Mouse (Mus musculus) liver, adult 2 months (tissue): Measurements from ENCODE around the gene Sorbs1. TPM values are rescaled to one million over a fixed set of nuclear protein-coding genes. Genes with fewer than 3 reads are reported as not detected.

ENCODE experiments used
- DNase-seq: peaks from one replicate; pipeline ENCODE4 v3.0.0-alpha.2; 2011; ENCODE audit warnings: low read depth, low spot score; ENCODE audit errors: extremely low read depth
- H3K27ac ChIP-seq: fragments of 200-500 bp; replicated peaks from 2 replicates; pipeline ENCODE4 v1.5.1; 2012; ENCODE audit warnings: low read depth, mild to moderate bottlenecking, control low read depth, inconsistent platforms, low read length; ENCODE audit not compliant: insufficient read depth
- H3K27me3 ChIP-seq: fragments of 200-500 bp; 2 replicates; pipeline ENCODE4 v1.6.1; 2012; ENCODE audit warnings: mild to moderate bottlenecking, moderate library complexity, low read length, inconsistent platforms; ENCODE audit not compliant: control insufficient read depth, insufficient read depth
- H3K36me3 ChIP-seq: fragments of 200-500 bp; 2 replicates; pipeline ENCODE4 v1.6.1; 2012; ENCODE audit warnings: low read length, inconsistent platforms; ENCODE audit not compliant: control insufficient read depth, insufficient read depth
- H3K4me1 ChIP-seq: fragments of 200-500 bp; 2 replicates; pipeline ENCODE4 v1.6.1; 2011; ENCODE audit warnings: low read length; ENCODE audit not compliant: control insufficient read depth, insufficient read depth
- H3K4me3 ChIP-seq: fragments of 200-500 bp; 2 replicates; pipeline ENCODE4 v1.5.1; 2011; ENCODE audit warnings: low read depth, mild to moderate bottlenecking, control low read depth, low read length, moderate library complexity; ENCODE audit not compliant: insufficient read depth
- H3K79me2 ChIP-seq: fragments of 200-500 bp; 2 replicates; pipeline ENCODE4 v1.6.1; 2012; ENCODE audit warnings: inconsistent platforms, mild to moderate bottlenecking, low read length, moderate library complexity; ENCODE audit not compliant: control insufficient read depth, insufficient read depth
- H3K9ac ChIP-seq: fragments of 200-500 bp; 2 replicates; pipeline ENCODE4 v1.6.1; 2012; ENCODE audit warnings: low read depth, mild to moderate bottlenecking, control low read depth, inconsistent platforms, low read length
- CTCF ChIP-seq: fragments of 200-500 bp; IDR thresholded peaks from 2 replicates; pipeline ENCODE4 v1.5.1; 2011; ENCODE audit warnings: low read depth, low read length, control low read depth
- POLR2A ChIP-seq: fragments of 200-500 bp; IDR thresholded peaks from 2 replicates; pipeline ENCODE4 v1.6.1; 2011; ENCODE audit warnings: low read length, control low read depth; ENCODE audit not compliant: insufficient read depth; ENCODE audit errors: extremely low read depth
- WGBS: fragments of 180-500 bp; shearing (Covaris S2); methylation state at CpG from one replicate; pipeline ENCODE4 v1.1.7; 2018; 5-methylcytosine and 5-hydroxymethylcytosine counted together
- polyA plus RNA-seq: library from polyadenylated mRNA; depleted of rRNA; stranded (reverse); fragments of >200 nt; gene quantifications from 2 replicates; pipeline ENCODE4 v1.2.3, GENCODE M21; 2012
- total RNA-seq: library from RNA; depleted of rRNA; stranded (reverse); fragments of >200 nt; gene quantifications from 2 replicates; pipeline ENCODE4 v1.2.3, GENCODE M21; 2014

Sorbs1 gene
- total and polyA plus RNA-seq, 2 experiments, result 12.0 to 41.0 TPM

DNA sequence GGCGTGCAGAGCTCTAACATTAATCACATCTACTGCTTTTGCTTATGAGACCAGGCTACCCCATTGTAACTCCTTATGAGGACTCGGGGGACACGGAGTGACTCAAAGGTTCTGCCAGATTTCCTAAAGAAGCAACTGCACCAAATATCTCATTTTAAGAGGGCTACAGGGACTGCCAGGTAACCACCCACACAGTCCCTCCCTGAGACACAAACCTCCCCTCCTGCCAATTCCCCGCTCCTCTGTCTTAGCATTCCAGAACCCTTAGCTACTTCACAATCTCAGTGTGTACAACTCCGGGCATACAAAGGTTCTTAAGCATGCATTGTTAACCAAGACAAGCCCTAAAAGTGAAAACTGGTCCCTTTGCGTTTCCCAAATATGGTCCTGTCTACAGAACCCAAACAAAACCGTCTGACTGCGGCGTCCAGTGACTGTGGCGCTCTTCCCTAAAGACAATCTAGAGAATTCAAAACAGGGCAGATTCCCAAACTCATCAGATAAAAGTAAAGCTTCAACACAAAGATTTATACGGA, 104.0 kb downstream of the Sorbs1 start:
- H3K4me3 ChIP-seq, result no peak overlapping the region
- peak overlapping the region; percentile 98 for H3K27ac ChIP-seq
- no peak for DNase-seq
- H3K27me3 ChIP-seq, result no peaks in the 10 kb centered on the region
- WGBS, result 89% methylated on average over 11 of the region's 11 CpGs
- H3K79me2 ChIP-seq, result peaks cover 12% of the 10 kb centered on the region; the same call in 1 of the 2 replicates
- H3K4me1 ChIP-seq, result peaks cover 47% of the 10 kb centered on the region
- TF ChIP-seq CTCF (no peak), POLR2A (no peak)
- H3K36me3 ChIP-seq, result no peaks in the 10 kb centered on the region
- no peak overlapping the region for H3K9ac ChIP-seq

DNA sequence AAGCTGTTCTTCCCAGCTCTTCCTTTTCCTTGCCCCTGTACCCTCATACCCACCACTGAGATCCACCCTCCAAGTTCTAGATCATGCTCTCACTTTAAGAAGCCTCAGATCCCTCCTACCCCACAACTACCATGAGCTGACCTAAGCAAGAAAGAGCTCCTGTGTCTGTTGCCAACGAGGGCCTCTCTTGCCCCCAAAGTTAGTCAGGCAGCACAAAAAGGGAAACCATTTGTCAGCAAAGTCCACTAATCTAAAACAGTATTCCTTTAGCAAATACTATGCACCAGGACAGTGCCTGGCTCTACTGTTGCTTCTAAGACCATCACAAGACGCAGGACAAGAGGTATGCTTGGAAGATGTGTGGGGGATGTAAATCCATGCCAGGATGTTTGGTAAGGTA, 106.4 kb downstream of the Sorbs1 start:
- H3K36me3 ChIP-seq, result peaks cover 1% of the 10 kb centered on the region; the same call in 1 of the 2 replicates
- H3K9ac ChIP-seq, result no peak overlapping the region
- no peak overlapping the region for H3K4me3 ChIP-seq
- H3K27ac ChIP-seq, result peak overlapping the region; percentile 6
- no peak for DNase-seq
- H3K27me3 ChIP-seq, result no peaks in the 10 kb centered on the region
- H3K4me1 ChIP-seq, result peaks cover 38% of the 10 kb centered on the region
- peaks cover 17% of the 10 kb centered on the region; the same call in 1 of the 2 replicates for H3K79me2 ChIP-seq
- WGBS, result 71% methylated on average over 2 of the region's 2 CpGs
- no peak for TF ChIP-seq POLR2A
- TF ChIP-seq CTCF, result no peak

DNA sequence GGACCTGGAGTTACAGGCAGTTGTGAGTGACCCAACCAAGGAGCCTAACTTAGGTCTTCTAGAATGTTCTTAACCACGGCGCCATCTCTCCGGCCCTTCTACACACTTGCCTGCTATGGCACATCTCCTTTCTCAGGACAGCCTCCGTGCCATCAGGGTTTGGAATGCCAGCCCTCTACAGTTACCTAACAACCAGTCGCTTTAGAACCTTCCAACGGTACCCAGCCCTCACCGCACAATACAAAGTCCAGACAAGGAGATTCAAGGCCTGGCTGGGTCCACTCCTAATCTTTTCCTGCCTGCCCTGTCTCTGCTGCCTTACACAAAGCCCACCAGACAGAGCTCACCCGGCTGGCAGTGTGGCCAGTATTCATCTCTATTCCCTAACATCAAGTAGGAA, 106.9 kb downstream of the Sorbs1 start:
- peaks cover 37% of the 10 kb centered on the region for H3K4me1 ChIP-seq
- H3K27me3 ChIP-seq, result no peaks in the 10 kb centered on the region
- 61% methylated on average over 8 of the region's 8 CpGs for WGBS
- no peak overlapping the region for H3K4me3 ChIP-seq
- DNase-seq, result peak; percentile 68
- no peak overlapping the region for H3K9ac ChIP-seq
- no peak for TF ChIP-seq CTCF
- no peak for TF ChIP-seq POLR2A
- H3K36me3 ChIP-seq, result peaks cover 4% of the 10 kb centered on the region; the same call in 1 of the 2 replicates
- H3K27ac ChIP-seq, result peak overlapping the region; percentile 6
- H3K79me2 ChIP-seq, result peaks cover 17% of the 10 kb centered on the region; the same call in 1 of the 2 replicates

DNA sequence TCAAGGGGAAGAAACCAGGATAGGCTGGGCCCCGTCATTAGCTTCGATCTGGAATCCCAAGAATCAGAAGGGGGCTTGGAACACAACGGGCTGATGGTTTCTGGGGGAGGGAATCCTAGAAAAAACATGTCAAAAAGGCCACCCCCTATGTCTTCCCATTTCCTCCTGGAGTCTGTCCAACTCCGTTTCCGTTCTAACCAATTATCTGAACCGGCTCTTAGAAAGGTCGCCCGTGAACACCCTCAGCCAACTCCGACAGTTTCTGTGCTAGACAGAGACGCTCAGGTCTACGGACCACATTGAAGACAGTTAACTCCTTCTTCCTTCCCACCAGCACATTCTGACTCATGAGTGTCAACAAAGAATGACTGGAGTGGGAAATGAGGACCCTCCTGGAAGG, 107.8 kb downstream of the Sorbs1 start:
- no peak overlapping the region for H3K4me3 ChIP-seq
- 72% methylated on average over 11 of the region's 11 CpGs for WGBS
- no peak for TF ChIP-seq POLR2A
- TF ChIP-seq CTCF, result no peak

DNA sequence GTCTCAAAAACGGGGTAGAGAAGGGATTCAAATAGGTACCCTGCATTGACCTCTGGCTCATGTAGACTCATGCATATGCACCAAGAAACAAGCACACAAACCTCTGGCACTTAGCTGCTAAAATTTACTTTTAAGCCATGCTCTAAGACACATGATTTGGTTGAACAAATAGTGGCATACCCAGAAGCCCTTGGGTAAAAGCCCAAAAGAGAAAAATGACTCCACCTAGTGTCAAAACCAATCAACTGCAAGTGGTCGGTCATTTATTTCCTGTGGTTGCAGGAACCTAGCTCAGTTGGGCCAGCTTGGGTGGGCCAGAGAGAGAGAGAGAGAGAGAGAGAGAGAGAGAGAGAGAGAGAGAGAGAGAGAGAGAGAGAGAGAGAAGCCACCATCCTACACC, 109.0 kb downstream of the Sorbs1 start:
- Histone ChIP-seq H3K4me1 (peaks cover 23% of the 10 kb centered on the region), H3K4me3 (no peak overlapping the region), H3K36me3 (peaks cover 6% of the 10 kb centered on the region; the same call in 1 of the 2 replicates), H3K27me3 (no peaks in the 10 kb centered on the region), H3K79me2 (peaks cover 15% of the 10 kb centered on the region; the same call in 1 of the 2 replicates), H3K9ac (peak overlapping the region; percentile 38), H3K27ac (peak overlapping the region; percentile 74)
- 46% methylated on average over 2 of the region's 2 CpGs for WGBS
- TF ChIP-seq CTCF (peak; percentile 35), POLR2A (no peak)
- DNase-seq, result peak; percentile 52

More for the DNA sequence above, 107.8 kb downstream of the Sorbs1 start:
- DNase-seq, result peak; percentile 50
- Histone ChIP-seq H3K9ac (no peak overlapping the region), H3K4me1 (peaks cover 30% of the 10 kb centered on the region), H3K27ac (peak overlapping the region; percentile 74), H3K79me2 (peaks cover 17% of the 10 kb centered on the region; the same call in 1 of the 2 replicates), H3K27me3 (no peaks in the 10 kb centered on the region), H3K36me3 (peaks cover 6% of the 10 kb centered on the region; the same call in 1 of the 2 replicates)

DNA sequence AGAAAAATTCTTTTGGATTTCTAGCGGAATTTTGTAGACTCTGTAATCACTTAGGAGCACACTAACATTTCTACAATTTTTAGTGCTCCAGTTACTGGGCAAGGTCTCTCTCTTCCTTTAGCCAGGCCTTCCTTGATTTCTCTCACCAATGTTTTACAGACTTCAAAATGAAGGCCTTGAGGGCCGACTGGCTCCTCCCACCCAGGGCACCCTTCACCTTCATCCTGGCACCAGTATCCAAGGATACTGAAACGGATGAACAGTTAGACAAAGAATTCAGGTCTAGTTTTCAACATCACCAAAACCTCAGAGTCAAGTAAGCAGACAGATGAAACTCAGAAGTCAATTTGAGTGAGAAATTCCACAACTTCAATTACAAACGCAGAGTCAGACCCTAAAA, 109.6 kb downstream of the Sorbs1 start:
- peaks cover 6% of the 10 kb centered on the region; the same call in 1 of the 2 replicates for H3K36me3 ChIP-seq
- peaks cover 13% of the 10 kb centered on the region; the same call in 1 of the 2 replicates for H3K79me2 ChIP-seq
- H3K27ac ChIP-seq, result 0 out of 2 replicates have a peak overlapping the region, but pooled peaks have one; percentile 25
- no peak overlapping the region for H3K9ac ChIP-seq
- WGBS, result 83% methylated on average over 4 of the region's 4 CpGs
- H3K27me3 ChIP-seq, result no peaks in the 10 kb centered on the region
- DNase-seq, result no peak
- H3K4me3 ChIP-seq, result no peak overlapping the region
- peaks cover 20% of the 10 kb centered on the region for H3K4me1 ChIP-seq
- no peak for TF ChIP-seq CTCF
- TF ChIP-seq POLR2A, result no peak
